Comparison of ENCODE assay signal across 8 mouse cellular contexts in the genomic region with DNA sequence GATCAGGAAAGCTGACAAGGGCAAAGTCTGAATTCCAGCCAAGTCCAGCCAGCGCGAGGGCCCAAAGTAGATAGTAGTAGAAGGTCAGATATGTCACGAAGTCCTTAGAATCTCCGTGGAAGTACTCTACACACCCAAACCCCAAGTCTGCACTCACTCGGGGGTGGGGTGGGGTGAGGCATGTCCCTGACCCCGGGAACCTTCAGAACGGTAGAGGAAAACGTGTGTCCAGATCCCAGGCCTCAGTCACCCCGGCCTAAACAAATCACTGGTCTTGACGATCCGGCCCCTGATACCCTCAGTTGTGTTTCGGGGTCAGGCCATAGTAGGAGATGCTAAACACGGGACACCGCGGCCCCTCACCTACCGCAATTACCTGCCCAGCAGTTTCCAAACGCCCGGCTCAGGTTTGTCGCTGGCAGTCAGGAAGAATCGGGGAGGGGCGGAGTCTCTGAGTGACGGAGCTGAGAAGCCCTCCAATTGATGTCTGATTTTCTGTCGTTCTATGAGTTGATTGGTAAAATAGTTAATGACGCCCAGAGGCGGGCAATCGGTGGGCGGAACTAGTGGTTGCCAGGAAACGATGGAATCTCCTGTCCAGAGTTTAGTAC. TPM values are rescaled to one million over a fixed set of nuclear protein-coding genes. Genes with fewer than 3 reads are reported as not detected.
DNase-seq lines count a peak whose midpoint lies in the region; ATAC-seq and TF ChIP-seq lines count a peak whose summit lies in the region.

A gene (minus strand): TSS at position 453 of the 611 bp plus-strand sequence.

- ATAC-seq in common myeloid progenitor, adult 5-6 weeks (replicated peaks; ENCODE audit: low read depth, poor library complexity, severe bottlenecking) = peak; percentile 98
- ATAC-seq in hindbrain, postnatal 0 days = peak; percentile 97
- ATAC-seq in megakaryocyte, adult 5-6 weeks (ENCODE audit: poor library complexity, severe bottlenecking) = peak; percentile 100

- H3K36me3 ChIP-seq in hindbrain, postnatal 0 days (ENCODE audit: insufficient read depth, low read length) = no peaks in the 10 kb centered on the region

- H3K9me3 ChIP-seq in hindbrain, postnatal 0 days (ENCODE audit: low read length) = no peaks in the 10 kb centered on the region

- no peaks in the 10 kb centered on the region for H3K27me3 ChIP-seq in hindbrain, postnatal 0 days (ENCODE audit: insufficient read depth, low read length)

- H3K9ac ChIP-seq in hindbrain, postnatal 0 days (replicated peaks; ENCODE audit: low read length) = peak within 1 kb of the TSS; percentile 80

- intact Hi-C loops in gastrocnemius, adult 2 months (cut with DNase I) = no loop called here
- intact Hi-C loops in left cerebral cortex, adult 2 months (cut with DNase I) = no loop called here

- peak within 1 kb of the TSS; percentile 85 for H3K27ac ChIP-seq in gastrocnemius, adult 2 months
- no peak within 1 kb of the TSS for H3K27ac ChIP-seq in hindbrain, postnatal 0 days
- peak within 1 kb of the TSS; percentile 82 for H3K27ac ChIP-seq in left cerebral cortex, adult 2 months

- H3K4me2 ChIP-seq in hindbrain, postnatal 0 days (ENCODE audit: low read depth, low read length) = peak within 1 kb of the TSS; percentile 93

- peak within 1 kb of the TSS; percentile 81 for H3K4me3 ChIP-seq in gastrocnemius, adult 2 months
- H3K4me3 ChIP-seq in hindbrain, postnatal 0 days (ENCODE audit: low read length) = peak within 1 kb of the TSS; percentile 73
- H3K4me3 ChIP-seq in left cerebral cortex, adult 2 months = peak within 1 kb of the TSS; percentile 70

- TF ChIP-seq CTCF in gastrocnemius, adult 2 months (IDR thresholded peaks at IDR 0.05) = no peak
- no peak for TF ChIP-seq CTCF in hindbrain, postnatal 0 days (IDR thresholded peaks at IDR 0.05; ENCODE audit: low read depth)
- TF ChIP-seq CTCF in left cerebral cortex, adult 2 months (IDR thresholded peaks at IDR 0.05) = no peak

- DNase-seq in ZHBTc4 (ENCODE audit: low read depth, low spot score) = peak; percentile 96
- DNase-seq in gastrocnemius, adult 2 months = peak; percentile 94
- DNase-seq in hindbrain, postnatal 0 days (ENCODE audit: low spot score) = peak; percentile 96
- DNase-seq in left cerebral cortex, adult 2 months (ENCODE audit: extremely low spot score in 1 of 2, low spot score in 2 of 2) = peak; percentile 90 to 92
- peak; percentile 96 to 100 for DNase-seq in right cerebral cortex, adult 2 months (ENCODE audit: low spot score in 2 of 2)
- DNase-seq in urinary bladder, postnatal 14 days (ENCODE audit: low spot score) = peak; percentile 96

- peaks cover 4% of the 10 kb centered on the region for H3K4me1 ChIP-seq in hindbrain, postnatal 0 days (ENCODE audit: insufficient read depth, low read length)

- under 1% methylated on average over 28 of the region's 28 CpGs for WGBS in hindbrain, postnatal 0 days

RNA-seq across cellular contexts. Expression of the gene that starts here (rescaled TPM):
- total RNA-seq in common myeloid progenitor, adult 5-6 weeks (2017) = 11.4 and 15.7 TPM in 2 replicates
- total RNA-seq in gastrocnemius, adult 2 months (2021) = 1 to 10 TPM; 3.2 to 4.8 TPM
- total RNA-seq in hindbrain, postnatal 0 days (2014; rRNA removed) = 26.1 and 33.1 TPM in 2 replicates
- 47.7 and 47.9 TPM in 2 replicates for polyA plus RNA-seq in hindbrain, postnatal 0 days (2015; fragmentation: Nextera tagmentation; extraction: Ambion mirVana)
- total RNA-seq in left cerebral cortex, adult 2 months (2021) = 10 to 100 TPM; 46.1 to 49.7 TPM
- 10.7 and 12.2 TPM in 2 replicates for total RNA-seq in megakaryocyte, adult 5-6 weeks (2015)
- total RNA-seq in megakaryocyte, adult 5-6 weeks (2017) = 14.1 and 16.3 TPM in 2 replicates
